Mouse (Mus musculus): Measurements from ENCODE around the gene Prpf6. TPM values are rescaled to one million over a fixed set of nuclear protein-coding genes. Genes with fewer than 3 reads are reported as not detected.
A peak's percentile ranks its signal among the peaks of the same experiment; 100 is the strongest.

Prpf6 gene
- total and polyA plus RNA-seq, 3 experiments, result 28.3 to 53.8 (median 48.1) TPM

GRCm38 (mm10) chr2:181689466-181690160, 97.9 kb downstream of the Prpf6 start:
- no peaks in the 10 kb centered on the region for H3K27me3 ChIP-seq (replicated peaks)
- DNase-seq (ENCODE audit: extremely low read depth), result no peak
- H3K4me2 ChIP-seq (ENCODE audit: insufficient read depth, low read depth, poor library complexity, severe bottlenecking), result no peak overlapping the region
- TF ChIP-seq KAT2A (IDR thresholded peaks at IDR 0.05; ENCODE audit: insufficient replicate concordance, low read length) (no peak), MAX (IDR thresholded peaks at IDR 0.05; ENCODE audit: low read length) (no peak), IRF4 (IDR thresholded peaks at IDR 0.05; ENCODE audit: low read depth, low read length) (no peak), HCFC1 (IDR thresholded peaks at IDR 0.05; ENCODE audit: low read depth, low read length) (no peak), CHD1 (IDR thresholded peaks at IDR 0.05; ENCODE audit: low read depth, low read length) (no peak), TBP (conservative IDR thresholded peaks at IDR 0.05; ENCODE audit: low read depth, low read length) (no peak), USF1 (IDR thresholded peaks at IDR 0.05; ENCODE audit: low read depth, low read length) (no peak), ZC3H11A (IDR thresholded peaks at IDR 0.05; ENCODE audit: low read depth, low read length) (no peak), NELFE (IDR thresholded peaks at IDR 0.05; ENCODE audit: low read depth, low read length) (no peak), RAD21 (IDR thresholded peaks at IDR 0.05; ENCODE audit: low read depth, low read length) (no peak), SIN3A (IDR thresholded peaks at IDR 0.05; ENCODE audit: low read length) (no peak)
- peak overlapping the region; percentile 71 for H3K27ac ChIP-seq (ENCODE audit: insufficient read depth, low read depth)
- dilution Hi-C loops (cut with MboI; ENCODE audit: extremely low pct_ligation_motif_present, extremely low pct_unique_long_range_greater_than_20kb, low sequenced_read_pairs) (no loop called here), in situ Hi-C loops (cut with MboI; ENCODE audit: low pct_ligation_motif_present, low pct_unique_long_range_greater_than_20kb, low sequenced_read_pairs) (loop anchor here (10.0 kb wide), 2 partner anchors 75 to 285 kb away; no protein-coding TSS in a partner anchor)
- H3K4me3 ChIP-seq (replicated peaks in 1 of 3; ENCODE audit: low read depth in 2 of 3, low read length in 2 of 3, poor library complexity in 1 of 3), result peak overlapping the region in 1 of 3 experiments; percentile 21
- peaks cover 36 to 71% of the 10 kb centered on the region in 2 experiments for H3K36me3 ChIP-seq (replicated peaks in 1 of 2; ENCODE audit: control insufficient read depth in 1 of 2, insufficient read depth in 1 of 2, low read length in 1 of 2)
- no peak overlapping the region for H3K9ac ChIP-seq (ENCODE audit: insufficient read depth, low read depth)
- no peaks in the 10 kb centered on the region for H3K9me3 ChIP-seq (replicated peaks; ENCODE audit: low read length)
- peaks cover 27 to 65% of the 10 kb centered on the region in 2 experiments for H3K4me1 ChIP-seq (ENCODE audit: control insufficient read depth in 1 of 2, insufficient read depth in 2 of 2)
- H3K79me2 ChIP-seq (replicated peaks; ENCODE audit: control insufficient read depth, extremely low read depth, insufficient read depth, poor library complexity, severe bottlenecking), result peaks cover 20% of the 10 kb centered on the region

- H3K4me3 ChIP-seq (replicated peaks in 1 of 3; ENCODE audit: low read depth in 2 of 3, low read length in 2 of 3, poor library complexity in 1 of 3), result peak overlapping the region in 1 of 3 experiments; percentile 71
- no peak overlapping the region for H3K4me2 ChIP-seq (ENCODE audit: insufficient read depth, low read depth, poor library complexity, severe bottlenecking)
- TF ChIP-seq CHD1 (IDR thresholded peaks at IDR 0.05; ENCODE audit: low read depth, low read length) (no peak), MAFK (IDR thresholded peaks at IDR 0.05; ENCODE audit: insufficient replicate concordance, low read length) (no peak), JUN (IDR thresholded peaks at IDR 0.05; ENCODE audit: insufficient read depth, low read depth, low read length) (no peak), KAT2A (IDR thresholded peaks at IDR 0.05; ENCODE audit: insufficient replicate concordance, low read length) (no peak), IRF4 (IDR thresholded peaks at IDR 0.05; ENCODE audit: low read depth, low read length) (no peak), UBTF (IDR thresholded peaks at IDR 0.05; ENCODE audit: low read depth, low read length) (no peak), EP300 (IDR thresholded peaks at IDR 0.05; ENCODE audit: low read length) (no peak)
- dilution Hi-C loops (cut with MboI; ENCODE audit: extremely low pct_ligation_motif_present, extremely low pct_unique_long_range_greater_than_20kb, low sequenced_read_pairs), result no loop called here
- peaks cover 36 to 57% of the 10 kb centered on the region in 2 experiments for H3K36me3 ChIP-seq (replicated peaks in 1 of 2; ENCODE audit: control insufficient read depth in 1 of 2, insufficient read depth in 1 of 2, low read length in 1 of 2)
- H3K9ac ChIP-seq (ENCODE audit: insufficient read depth, low read depth), result no peak overlapping the region
- H3K4me1 ChIP-seq (ENCODE audit: control insufficient read depth in 1 of 2, insufficient read depth in 2 of 2), result peaks cover 28 to 59% of the 10 kb centered on the region in 2 experiments
- H3K9me3 ChIP-seq (replicated peaks; ENCODE audit: low read length), result no peaks in the 10 kb centered on the region
- H3K27ac ChIP-seq (ENCODE audit: insufficient read depth, low read depth), result no peak overlapping the region
- H3K79me2 ChIP-seq (replicated peaks; ENCODE audit: control insufficient read depth, extremely low read depth, insufficient read depth, poor library complexity, severe bottlenecking), result peaks cover 20% of the 10 kb centered on the region
- H3K27me3 ChIP-seq (replicated peaks), result no peaks in the 10 kb centered on the region
- no peak for DNase-seq (ENCODE audit: extremely low read depth)
- in situ Hi-C loops (cut with MboI; ENCODE audit: low pct_ligation_motif_present, low pct_unique_long_range_greater_than_20kb, low sequenced_read_pairs), result loop anchor here (10.0 kb wide), 2 partner anchors 76 to 286 kb away; no protein-coding TSS in a partner anchor
These were observed 99.4 kb downstream of the Prpf6 start for GRCm38 (mm10) chr2:181691083-181691482.
